Mouse (Mus musculus) C2C12 (cell line): ENCODE results near the gene Trappc3.

Source experiments
- CEBPB ChIP-seq: IDR thresholded peaks from one replicate; pipeline ENCODE4 v1.6.1; 2011; ENCODE audit warnings: low read depth, mild to moderate bottlenecking, control low read depth, moderate library complexity
- CTCF ChIP-seq: IDR thresholded peaks from one replicate; pipeline ENCODE4 v1.5.1; 2011; ENCODE audit not compliant: control insufficient read depth, insufficient read depth, insufficient read length
- MAX ChIP-seq: IDR thresholded peaks from one replicate; pipeline ENCODE4 v1.6.1; 2011; ENCODE audit warnings: mild to moderate bottlenecking, control low read depth

GRCm38 (mm10) chr4:126316443-126317040 lies 54.4 kb downstream of the Trappc3 start:
- TF ChIP-seq CTCF: no peak
- TF ChIP-seq CEBPB: no peak
- no peak for TF ChIP-seq MAX
